Mouse (Mus musculus) right cerebral cortex, postnatal 10 days (tissue): Measurements from ENCODE around the gene Igf2r.

Experiments
- DNase-seq, 2 experiments: peaks; one replicate each; pipeline ENCODE4 v3.0.0; 2021; ENCODE audit warnings: low spot score in 2 of 2

Igf2r gene

DNA sequence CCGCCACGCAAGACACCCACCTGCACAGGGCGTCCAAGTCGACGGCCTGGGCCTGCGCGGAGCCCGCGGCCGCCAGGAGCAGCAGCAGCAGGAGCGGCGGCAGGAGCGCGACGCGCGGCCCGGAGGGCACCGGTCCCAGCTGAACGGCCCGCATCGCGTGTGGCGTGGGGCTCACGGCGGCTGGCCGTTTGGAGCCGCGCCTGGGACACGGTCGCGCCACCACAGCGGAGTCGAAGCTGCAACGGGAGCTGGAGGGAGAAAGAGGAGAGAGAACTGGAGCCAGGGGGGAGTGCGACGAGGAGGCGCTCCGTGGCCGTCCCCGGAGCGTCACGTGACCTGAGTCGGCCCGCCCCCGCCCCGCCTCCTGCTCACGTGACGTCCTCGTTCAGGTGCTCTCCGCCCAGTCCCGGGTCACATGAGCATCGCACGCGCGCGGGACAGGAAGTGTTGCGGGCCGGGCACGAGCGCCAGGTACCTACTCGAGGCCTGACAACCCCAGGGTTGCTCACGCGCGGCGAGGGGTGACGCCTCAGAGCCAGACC, at the start of gene Igf2r:
TSS of gene Igf2r (minus strand) at position 285 of the 542 bp plus-strand sequence.
- DNase-seq, result peak; percentile 92

GRCm38 (mm10) chr17:12815885-12816284, 46.4 kb upstream of the Igf2r start:
- peak in 1 of 2 experiments; percentile 11 for DNase-seq

DNA sequence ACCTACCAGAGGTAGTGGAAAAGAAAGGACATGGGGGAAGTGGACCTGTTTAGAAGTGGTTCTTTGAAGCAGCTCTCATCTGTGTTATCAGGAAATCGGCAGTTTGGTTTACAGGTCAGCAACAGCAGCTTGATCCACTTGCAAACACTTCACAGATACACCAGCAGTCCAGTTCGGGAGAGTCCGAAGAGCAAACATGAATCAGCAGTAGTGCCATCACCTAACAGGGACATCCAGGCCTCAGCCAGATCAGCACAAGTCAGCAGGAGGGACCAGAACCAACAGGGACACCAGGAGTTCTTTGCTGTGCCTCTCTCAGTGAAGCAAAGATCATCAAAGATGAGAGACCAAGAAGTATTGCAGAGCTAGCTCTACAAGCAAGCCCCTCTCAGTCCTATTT, 45.0 kb upstream of the Igf2r start:
- DNase-seq, result peak in 1 of 2 experiments; percentile 2

GRCm38 (mm10) chr17:12810973-12811303, 41.5 kb upstream of the Igf2r start:
- DNase-seq, result peak in 1 of 2 experiments; percentile 14

DNA sequence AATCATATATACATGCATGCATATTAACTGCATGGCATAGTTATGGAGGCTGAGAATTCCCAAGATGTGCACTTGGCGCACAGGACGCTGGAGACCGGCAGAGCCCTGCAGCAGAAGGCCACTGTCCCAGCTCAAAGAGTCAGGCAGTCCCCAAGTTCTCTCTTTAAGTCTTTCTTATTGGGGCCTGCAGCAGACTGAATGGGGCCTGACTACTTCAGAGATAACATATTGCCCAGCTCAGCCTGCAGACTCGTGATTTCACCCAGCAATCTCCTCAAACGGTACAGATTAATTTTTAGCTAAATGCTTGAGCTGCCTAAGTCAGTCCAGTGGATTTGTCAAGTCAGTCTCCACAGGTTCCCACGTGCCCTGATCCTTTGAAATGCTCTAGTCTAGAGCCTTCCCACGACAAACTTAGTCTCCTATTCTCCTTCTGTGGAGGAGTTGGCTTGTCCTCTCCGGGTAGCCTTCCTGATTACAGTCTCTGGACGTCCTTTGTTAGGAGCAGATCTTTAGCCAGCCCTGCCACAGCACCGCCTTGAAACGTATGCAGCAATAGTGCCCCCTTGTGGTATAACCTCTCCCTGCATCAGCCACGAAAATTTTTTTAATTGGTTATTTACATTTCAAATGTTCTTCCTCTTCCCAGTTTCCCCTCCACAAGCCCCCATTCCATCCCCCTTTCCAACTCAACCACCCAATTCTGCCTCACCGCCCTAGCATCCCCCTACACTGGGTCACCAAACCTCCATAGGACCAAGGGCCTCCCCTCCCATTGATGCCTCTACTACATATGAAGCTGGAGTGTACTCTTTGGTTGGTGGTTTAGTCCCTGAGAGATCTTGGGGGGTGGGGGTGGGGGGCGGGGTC, 40.9 kb upstream of the Igf2r start:
- peak; percentile 36 to 51 for DNase-seq

DNA sequence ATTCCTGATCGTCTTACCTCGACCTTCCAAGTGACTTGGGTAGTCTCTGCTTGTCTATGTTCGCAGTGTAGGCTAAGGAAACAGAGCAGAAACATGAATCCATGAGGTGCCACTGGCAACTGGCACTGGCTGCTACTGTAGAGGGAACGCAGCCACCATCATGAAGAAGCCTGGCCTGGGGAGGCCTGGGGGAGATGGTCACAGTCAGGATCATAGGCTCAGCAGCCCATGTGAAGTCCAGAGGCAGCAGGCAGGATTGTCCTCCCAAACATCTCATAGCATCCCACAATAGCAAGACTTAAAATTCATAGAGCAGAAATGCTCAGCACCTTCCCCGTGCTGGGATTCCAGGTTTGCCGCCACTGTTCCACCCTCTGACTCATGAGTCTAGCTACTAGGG, 39.4 kb upstream of the Igf2r start:
- peak in 1 of 2 experiments; percentile 4 for DNase-seq

- DNase-seq, result no peak
Observed at GRCm38 (mm10) chr17:12804584-12805445, 35.4 kb upstream of the Igf2r start.

DNA sequence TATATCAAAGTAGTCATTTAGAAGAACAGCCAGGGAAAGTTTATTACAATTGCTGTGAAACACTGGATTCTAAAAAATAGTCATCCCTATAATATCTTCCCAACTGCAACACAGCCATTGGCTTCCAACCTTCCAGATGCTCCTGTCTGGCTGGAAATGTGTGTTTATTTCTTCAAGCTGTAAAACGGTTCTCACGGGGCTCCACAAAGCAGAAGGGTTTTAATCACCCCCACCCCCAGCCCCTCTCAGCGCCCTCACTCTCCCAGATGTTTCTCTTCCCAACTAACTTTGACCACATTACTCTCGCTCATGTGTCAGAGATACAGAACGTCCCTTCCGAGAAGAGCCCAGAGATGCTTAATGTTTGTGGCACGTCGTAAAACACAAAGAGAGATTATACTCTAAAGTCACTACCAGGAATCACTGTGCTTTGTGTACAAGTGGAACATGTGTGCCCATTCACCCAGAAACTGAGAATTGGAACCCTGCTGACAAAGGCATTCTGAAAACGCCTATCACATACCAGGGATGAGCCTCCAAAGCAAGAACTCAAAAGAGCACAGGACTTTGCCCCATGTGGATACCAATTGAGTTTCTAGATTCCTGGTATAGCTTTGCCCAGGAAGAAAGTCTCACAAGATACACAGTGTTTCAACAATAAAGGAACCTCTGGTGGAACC, 32.5 kb upstream of the Igf2r start:
- DNase-seq, result no peak

DNA sequence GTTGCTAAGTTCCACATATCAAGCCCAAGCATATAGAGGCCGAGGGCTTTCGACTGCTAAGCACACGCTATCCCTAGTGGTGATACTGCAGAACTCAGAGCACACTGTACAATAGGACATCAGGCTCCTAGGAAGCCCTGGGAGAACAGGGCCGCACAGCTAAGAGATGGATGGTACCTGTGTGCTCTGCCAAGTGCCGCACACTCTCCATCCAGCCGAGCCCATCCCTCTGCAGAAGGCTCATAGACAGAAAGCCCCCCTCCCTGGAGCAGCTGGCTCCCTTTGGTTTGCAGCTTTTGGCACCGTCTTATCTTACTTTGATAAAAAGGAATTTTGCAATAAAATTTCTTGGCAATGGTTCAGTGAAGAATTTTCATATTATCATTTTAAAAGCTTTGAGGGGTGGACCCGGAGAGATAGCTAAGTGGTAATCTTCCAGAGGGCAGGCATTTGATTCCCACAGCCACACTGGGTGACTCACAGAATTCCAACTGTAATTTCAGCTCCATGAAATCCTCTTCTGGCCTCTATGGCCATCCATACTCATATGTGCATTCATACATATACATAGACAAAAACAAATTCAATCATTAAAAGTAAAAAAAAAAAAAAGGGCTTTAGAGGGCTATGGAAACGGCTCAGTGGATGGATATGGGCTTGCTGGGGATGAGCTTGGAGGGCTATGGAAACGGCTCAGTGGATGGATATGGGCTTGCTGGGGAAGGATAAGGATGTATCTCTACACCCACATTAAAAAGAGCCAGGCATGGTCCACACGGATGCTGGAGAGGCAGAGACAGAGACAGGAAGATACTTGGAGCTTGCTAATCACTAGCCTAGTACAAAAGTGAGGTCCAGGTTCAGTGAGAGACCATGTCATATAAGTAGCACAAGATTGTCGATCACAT, 30.2 kb upstream of the Igf2r start:
- no peak for DNase-seq

- no peak for DNase-seq
Observed at GRCm38 (mm10) chr17:12798571-12798970, 29.1 kb upstream of the Igf2r start.

GRCm38 (mm10) chr17:12797427-12798029, 28.1 kb upstream of the Igf2r start:
- no peak for DNase-seq

DNA sequence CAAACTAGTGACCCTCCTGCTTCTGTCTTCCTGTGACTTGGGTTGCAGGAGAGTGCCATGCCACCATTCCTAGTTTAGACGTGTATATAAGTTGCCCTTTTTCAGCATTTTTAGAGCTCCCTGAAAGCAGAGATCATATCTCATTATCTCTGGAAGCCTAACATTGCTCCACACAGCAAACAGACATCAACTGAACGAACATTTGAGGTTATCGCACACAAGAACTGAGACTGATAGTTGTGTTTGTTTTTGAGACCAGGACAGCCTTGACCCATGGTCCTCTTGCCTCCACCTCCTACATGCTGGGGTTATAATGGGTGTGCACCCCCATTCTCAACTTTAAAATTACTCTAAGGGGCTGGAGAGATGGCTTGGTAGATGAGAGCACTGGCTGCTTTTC, 27.2 kb upstream of the Igf2r start:
- no peak for DNase-seq

DNA sequence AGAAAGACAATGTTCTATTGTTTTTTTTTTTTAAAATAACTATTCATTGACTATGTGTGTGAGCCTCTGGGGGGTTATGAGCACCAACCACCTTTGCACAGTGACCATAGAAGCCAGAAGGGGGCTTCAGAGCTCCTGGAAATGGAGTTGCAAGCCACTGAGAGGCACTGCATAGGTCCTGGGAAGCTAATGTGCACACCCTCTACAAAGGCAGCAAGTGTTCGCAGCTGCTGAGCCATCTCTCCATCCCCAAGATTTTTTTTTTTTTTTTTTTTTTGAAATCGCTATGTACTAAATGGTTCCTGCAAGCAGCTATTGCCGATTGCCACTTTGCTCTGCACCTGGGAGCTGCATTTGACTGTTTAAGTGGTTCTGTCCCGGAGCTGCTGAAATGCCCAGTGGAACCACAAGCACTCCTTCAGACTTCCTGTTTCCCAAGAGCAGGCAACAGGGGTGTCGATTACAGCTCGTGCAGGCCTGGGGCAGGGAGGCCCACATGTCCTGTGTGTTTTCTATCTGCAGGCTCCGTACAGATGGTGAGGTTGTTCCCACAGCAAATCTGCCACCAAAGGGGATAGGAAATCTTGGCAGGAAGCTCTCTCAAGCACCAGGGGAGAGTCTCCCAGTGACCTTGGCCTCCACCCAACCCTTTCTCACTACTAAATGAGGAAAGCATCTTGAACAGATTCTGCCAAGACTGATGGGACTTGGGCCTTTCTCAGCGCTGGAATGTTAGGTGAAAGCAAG, 24.4 kb upstream of the Igf2r start:
- DNase-seq, result peak; percentile 35 to 36

DNA sequence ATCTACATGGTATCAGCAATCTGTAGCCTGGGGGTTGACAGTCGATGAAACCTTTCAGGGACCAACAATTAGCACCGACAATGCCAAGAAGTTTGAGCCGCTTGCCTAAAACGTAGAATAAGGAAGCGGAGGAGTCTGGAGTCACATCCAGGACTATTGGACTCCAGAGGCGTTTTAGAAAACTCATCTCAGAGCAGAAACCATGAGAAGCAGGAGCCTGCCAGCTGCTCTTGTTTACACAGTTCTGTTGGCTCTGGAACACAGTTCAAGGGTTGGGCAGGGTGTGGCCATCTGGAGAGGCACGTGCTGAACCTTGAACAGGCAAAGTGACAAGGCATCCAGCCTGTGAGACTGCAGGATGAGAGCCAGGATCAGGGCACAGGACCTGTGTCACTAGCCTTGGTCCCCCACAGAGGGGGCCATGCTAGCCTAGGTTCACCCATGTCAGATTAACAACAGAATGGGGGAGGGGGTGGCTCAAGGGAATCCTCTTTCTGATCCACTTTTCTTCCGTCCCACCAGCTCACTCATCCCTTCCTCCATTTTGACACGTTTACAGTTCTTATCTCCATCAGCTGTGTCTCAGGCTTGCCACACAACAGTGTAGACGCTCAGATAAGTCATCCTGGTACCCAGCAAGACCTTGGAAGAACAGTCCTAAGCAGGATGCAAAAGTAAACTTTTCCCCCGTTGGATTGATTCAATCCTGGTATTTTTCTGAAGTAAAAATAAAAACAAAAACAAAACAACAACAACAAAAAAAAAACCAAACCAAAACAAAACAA, 23.1 kb upstream of the Igf2r start:
- no peak for DNase-seq

GRCm38 (mm10) chr17:12791420-12791819, 22.0 kb upstream of the Igf2r start:
- no peak for DNase-seq

DNA sequence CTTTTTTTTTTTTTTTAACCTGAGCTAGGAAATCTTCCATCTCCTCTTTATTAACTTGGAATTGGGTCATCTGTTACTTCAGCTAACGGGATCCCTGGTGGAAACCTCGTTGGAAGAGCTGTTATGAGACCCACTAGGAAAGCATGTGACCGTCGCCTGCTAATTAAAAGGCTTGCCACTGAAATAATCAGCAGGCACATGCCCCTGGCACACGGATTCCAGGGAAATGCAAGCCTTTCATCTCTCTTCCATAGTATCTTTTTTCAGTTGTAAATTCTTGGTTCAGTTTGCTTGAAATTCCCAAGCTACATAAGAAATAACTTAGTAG, 21.6 kb upstream of the Igf2r start:
- DNase-seq, result no peak

DNA sequence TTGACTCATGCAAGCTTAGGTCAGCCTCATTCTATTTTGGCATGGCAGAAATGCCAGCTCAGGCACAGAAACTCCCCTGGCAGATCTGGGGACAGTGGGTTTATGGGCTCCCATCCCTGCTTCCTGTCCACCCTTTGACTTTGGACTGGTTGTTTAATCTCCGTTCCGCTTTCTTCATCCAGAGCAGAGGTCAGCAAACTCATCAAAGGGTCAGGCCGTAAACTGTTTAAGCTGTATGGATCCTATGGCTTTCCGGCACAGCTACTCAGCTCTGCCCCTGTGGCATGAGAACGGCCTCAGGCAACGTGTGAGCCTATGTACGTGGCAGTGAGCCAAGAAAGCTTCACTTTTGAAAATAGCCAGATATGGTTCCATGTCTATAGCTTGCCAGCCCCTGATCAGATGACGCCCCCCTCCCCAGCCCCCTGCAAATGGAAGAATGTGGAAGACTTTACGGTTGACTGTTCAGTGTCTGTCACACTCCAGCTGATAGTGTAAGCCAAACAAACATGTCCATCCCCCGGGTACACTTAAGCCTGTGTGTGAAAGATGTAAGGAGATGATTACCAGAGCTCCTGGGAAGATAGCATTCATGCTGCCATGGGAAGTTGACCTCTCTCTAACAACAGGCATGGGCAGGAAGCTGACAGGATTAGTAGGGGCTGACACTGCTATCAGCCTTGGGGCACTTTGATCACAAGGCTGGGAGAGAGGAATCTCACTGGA, 21.1 kb upstream of the Igf2r start:
- no peak for DNase-seq
